In the genomic region with DNA sequence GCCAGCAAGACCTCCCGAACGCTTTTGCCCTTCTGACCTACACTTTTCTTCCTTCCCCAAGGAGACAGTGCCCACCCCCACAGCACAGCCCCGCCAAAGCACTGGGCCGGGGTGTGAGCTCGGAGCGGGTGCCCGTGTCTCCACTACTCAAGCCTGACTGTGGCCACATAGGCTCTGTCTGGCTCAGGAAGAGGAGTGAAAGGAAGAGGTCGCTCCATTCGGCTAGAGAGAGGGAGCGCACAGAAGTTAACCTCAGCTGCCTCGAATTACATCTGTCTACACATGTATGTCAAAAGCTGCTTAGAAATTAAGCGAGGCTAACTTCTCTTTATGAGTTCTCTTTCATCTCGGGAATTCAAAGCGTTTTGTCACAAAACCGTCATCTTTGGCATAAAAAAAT, we compare ENCODE assay signal across 8 mouse cellular contexts.
DNase-seq lines count a peak whose midpoint lies in the region; ATAC-seq lines count a peak whose summit lies in the region.

No protein-coding gene starts in this region.

- WGBS in forebrain, embryonic 10.5 days, result under 1% methylated on average over 15 of the region's 15 CpGs
- WGBS in liver, embryonic 12.5 days (ENCODE audit: insufficient replicate concordance), result 3% methylated on average over 15 of the region's 15 CpGs

- H3K9me3 ChIP-seq in forebrain, embryonic 10.5 days, result no peaks in the 10 kb centered on the region
- H3K9me3 ChIP-seq in liver, embryonic 12.5 days (replicated peaks), result no peaks in the 10 kb centered on the region

- H3K4me3 ChIP-seq in forebrain, embryonic 10.5 days, result peak overlapping the region; percentile 47
- peak overlapping the region; percentile 44 for H3K4me3 ChIP-seq in liver, embryonic 12.5 days

- intact Hi-C loops in heart, postnatal 36 days (cut with DNase I), result loop anchor here (2.0 to 5.0 kb wide), 2 partner anchors 70 to 285 kb away; partner anchors contain the start of genes Il3ra and Slc4a7

- peaks cover 7% of the 10 kb centered on the region; the same call in 1 of the 2 replicates for H3K27me3 ChIP-seq in forebrain, embryonic 10.5 days (ENCODE audit: poor library complexity, severe bottlenecking)
- no peaks in the 10 kb centered on the region for H3K27me3 ChIP-seq in liver, embryonic 12.5 days (replicated peaks)

- no peak for ATAC-seq in liver, embryonic 12.5 days

- no peak overlapping the region for H3K9ac ChIP-seq in liver, embryonic 12.5 days

- peaks cover 25% of the 10 kb centered on the region for H3K4me1 ChIP-seq in forebrain, embryonic 10.5 days
- peaks cover 21% of the 10 kb centered on the region for H3K4me1 ChIP-seq in liver, embryonic 12.5 days

- H3K27ac ChIP-seq in forebrain, embryonic 10.5 days, result peak overlapping the region; percentile 70; the same call in 1 of the 2 replicates
- H3K27ac ChIP-seq in liver, embryonic 12.5 days, result no peak overlapping the region

- peak overlapping the region; percentile 71 for H3K4me2 ChIP-seq in liver, embryonic 12.5 days

- no peaks in the 10 kb centered on the region for H3K36me3 ChIP-seq in forebrain, embryonic 10.5 days (replicated peaks)
- H3K36me3 ChIP-seq in liver, embryonic 12.5 days, result no peaks in the 10 kb centered on the region

- peak; percentile 23 to 36 for DNase-seq in B cell, adult 2 months
- peak; percentile 45 for DNase-seq in NIH3T3 (ENCODE audit: low read depth)
- DNase-seq in forebrain, embryonic 10.5 days (ENCODE audit: extremely low spot score, low spot score), result peak; percentile 28
- peak; percentile 31 to 36 for DNase-seq in heart, postnatal 36 days
- DNase-seq in natural killer cell, adult 2 months (ENCODE audit: low spot score in 2 of 2), result peak; percentile 12 to 15
- DNase-seq in cerebellum, adult 11 months, result no peak
- DNase-seq in spleen, adult 12 weeks (ENCODE audit: low spot score), result no peak

Comparison
In these comparisons a context has a peak if more than half of its experiments do, and no peak if none do; other contexts are left out.
1. DNase-seq: peak in B cell, adult 2 months (2 of 2), NIH3T3 (single experiment), forebrain, embryonic 10.5 days (single experiment), heart, postnatal 36 days (2 of 2) and natural killer cell, adult 2 months (2 of 2); none in cerebellum, adult 11 months (single experiment) and spleen, adult 12 weeks (single experiment).